Mouse (Mus musculus): ENCODE data around the gene Med23.

DNA sequence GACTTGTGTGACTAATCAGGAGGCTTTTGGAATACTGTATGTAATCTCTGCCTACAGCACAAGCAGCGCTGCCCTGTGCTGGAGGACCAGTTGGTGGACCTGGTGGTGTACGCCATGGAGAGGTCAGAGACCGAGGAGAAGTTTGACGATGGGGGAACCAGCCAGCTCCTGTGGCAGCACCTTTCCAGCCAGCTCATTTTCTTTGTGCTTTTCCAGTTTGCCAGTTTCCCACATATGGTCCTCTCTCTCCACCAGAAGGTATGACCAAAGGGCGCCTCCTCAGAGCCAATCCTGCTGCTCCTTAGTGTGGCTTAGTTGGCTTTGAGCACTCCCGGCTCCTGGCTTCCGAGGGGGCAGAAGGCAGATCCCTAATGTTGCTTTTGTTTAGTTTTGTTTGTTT, 18.6 kb downstream of the Med23 start:
- TF ChIP-seq CTCF (IDR thresholded peaks at IDR 0.05; ENCODE audit: borderline replicate concordance, insufficient read depth, low read length) (no peak), POLR2A (IDR thresholded peaks at IDR 0.05; ENCODE audit: low read depth, low read length) (no peak)

All from embryonic fibroblast, embryonic 13.5 days (primary cell).